Mouse (Mus musculus): Measurements from ENCODE around the gene Gkn3. TPM values are rescaled to one million over a fixed set of nuclear protein-coding genes. Genes with fewer than 3 reads are reported as not detected.
A peak's percentile ranks its signal among the peaks of the same experiment; 100 is the strongest.

The Gkn3 gene
- polyA plus RNA-seq (2015; fragmentation: Nextera tagmentation; extraction: Ambion mirVana): 0.68 and 0.93 TPM in 2 replicates

DNA sequence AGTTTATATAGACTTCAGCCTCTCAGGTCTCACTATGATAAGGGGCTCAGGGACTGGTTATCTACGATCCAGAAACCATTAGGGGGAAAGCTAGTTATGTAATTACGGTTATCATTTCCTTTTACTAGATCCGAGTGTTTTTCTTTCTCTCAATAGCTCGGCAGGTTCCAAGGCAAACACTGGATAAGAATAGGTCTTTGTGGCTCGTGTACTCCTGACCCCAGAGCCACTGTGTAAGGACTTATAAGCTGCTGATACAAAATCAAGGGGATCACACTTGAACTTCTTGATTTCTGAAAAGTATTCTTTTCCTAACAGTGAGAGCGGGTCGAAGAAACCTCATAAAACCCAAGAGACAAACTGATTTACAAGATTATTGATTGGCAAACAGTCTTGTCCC is at the start of gene Gkn3:
Gene Gkn3, minus strand, starts transcription at position 59 of the 400 bp plus-strand sequence.
- no peak within 1 kb of the TSS for H3K4me3 ChIP-seq (replicated peaks)
- H3K4me2 ChIP-seq (replicated peaks): 0 out of 2 replicates have a peak within 1 kb of the TSS, but pooled peaks have one; percentile 1
- H3K4me1 ChIP-seq (replicated peaks): peaks cover 5% of the 10 kb centered on the region; the same call in 1 of the 2 replicates
- H3K9me3 ChIP-seq: no peaks in the 10 kb centered on the region
- no peak within 1 kb of the TSS for H3K27ac ChIP-seq
- WGBS: 54% methylated on average over 7 of the region's 7 CpGs
- H3K36me3 ChIP-seq: no peaks in the 10 kb centered on the region
- H3K9ac ChIP-seq: no peak within 1 kb of the TSS
- H3K27me3 ChIP-seq (replicated peaks): peaks cover 1% of the 10 kb centered on the region; the same call in 1 of the 2 replicates
- ATAC-seq: peak; percentile 49

- 75% methylated on average over 8 of the region's 8 CpGs for WGBS
- H3K4me2 ChIP-seq (replicated peaks): no peak overlapping the region
- H3K4me3 ChIP-seq (replicated peaks): no peak overlapping the region
- H3K36me3 ChIP-seq: no peaks in the 10 kb centered on the region
- no peaks in the 10 kb centered on the region for H3K4me1 ChIP-seq (replicated peaks)
- no peaks in the 10 kb centered on the region for H3K27me3 ChIP-seq (replicated peaks)
- H3K9ac ChIP-seq: no peak overlapping the region
- no peak for ATAC-seq
- no peak overlapping the region for H3K27ac ChIP-seq
- H3K9me3 ChIP-seq: no peaks in the 10 kb centered on the region
Measured at GRCm38 (mm10) chr6:87436745-87437144, 48.0 kb upstream of the Gkn3 start.

- Histone ChIP-seq H3K9ac (no peak overlapping the region), H3K27ac (no peak overlapping the region), H3K4me2 (replicated peaks) (no peak overlapping the region), H3K9me3 (no peaks in the 10 kb centered on the region), H3K4me1 (replicated peaks) (no peaks in the 10 kb centered on the region), H3K36me3 (no peaks in the 10 kb centered on the region), H3K4me3 (replicated peaks) (no peak overlapping the region), H3K27me3 (replicated peaks) (no peaks in the 10 kb centered on the region)
- ATAC-seq: no peak
- 97% methylated on average over 3 of the region's 3 CpGs for WGBS
Measured at GRCm38 (mm10) chr6:87435791-87436190, 47.1 kb upstream of the Gkn3 start.

DNA sequence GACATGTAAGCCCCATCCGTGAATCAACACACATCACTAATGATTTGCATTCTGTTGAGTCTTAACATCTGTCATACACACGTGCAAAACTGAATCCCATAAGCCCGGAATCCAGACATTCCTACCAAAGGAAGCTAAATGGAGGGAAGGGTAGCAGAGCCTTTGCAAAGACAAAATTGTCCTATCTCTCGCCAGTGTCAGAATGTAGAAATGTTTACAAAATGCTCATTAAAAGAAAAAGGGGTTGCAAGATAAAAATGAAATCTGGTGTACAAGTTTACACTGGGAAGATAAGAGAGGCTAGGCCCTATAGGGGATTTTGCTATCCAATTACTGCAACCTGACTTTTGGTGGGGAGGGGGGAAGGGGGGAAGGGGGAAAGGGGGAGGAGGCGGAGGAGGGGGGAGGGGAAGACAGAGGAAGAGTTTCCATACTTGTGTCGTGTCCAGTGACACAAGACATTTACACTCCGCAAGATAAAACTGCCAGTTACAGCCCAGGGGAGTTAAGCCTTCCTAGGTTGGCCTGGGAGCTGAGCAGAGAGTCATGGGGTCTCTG is 39.8 kb upstream of the Gkn3 start, which contains the start of gene Bmp10:
Gene Bmp10, plus strand, starts transcription at position 508 of the 558 bp plus-strand sequence.
- no peaks in the 10 kb centered on the region for H3K36me3 ChIP-seq

GRCm38 (mm10) chr6:87427616-87428015 is 38.9 kb upstream of the Gkn3 start:
- ATAC-seq: no peak
- WGBS: 82% methylated on average over 8 of the region's 8 CpGs
- H3K9ac ChIP-seq: no peak overlapping the region

More for the DNA sequence above, 39.8 kb upstream of the Gkn3 start, which contains the start of gene Bmp10:
- no peak within 1 kb of the TSS for H3K4me3 ChIP-seq (replicated peaks)
- 45% methylated on average over 7 of the region's 7 CpGs for WGBS
- no peaks in the 10 kb centered on the region for H3K9me3 ChIP-seq
- H3K27me3 ChIP-seq (replicated peaks): no peaks in the 10 kb centered on the region
- H3K9ac ChIP-seq: no peak within 1 kb of the TSS
- H3K27ac ChIP-seq: no peak within 1 kb of the TSS
- no peaks in the 10 kb centered on the region for H3K4me1 ChIP-seq (replicated peaks)
- ATAC-seq: no peak
- no peak within 1 kb of the TSS for H3K4me2 ChIP-seq (replicated peaks)

DNA sequence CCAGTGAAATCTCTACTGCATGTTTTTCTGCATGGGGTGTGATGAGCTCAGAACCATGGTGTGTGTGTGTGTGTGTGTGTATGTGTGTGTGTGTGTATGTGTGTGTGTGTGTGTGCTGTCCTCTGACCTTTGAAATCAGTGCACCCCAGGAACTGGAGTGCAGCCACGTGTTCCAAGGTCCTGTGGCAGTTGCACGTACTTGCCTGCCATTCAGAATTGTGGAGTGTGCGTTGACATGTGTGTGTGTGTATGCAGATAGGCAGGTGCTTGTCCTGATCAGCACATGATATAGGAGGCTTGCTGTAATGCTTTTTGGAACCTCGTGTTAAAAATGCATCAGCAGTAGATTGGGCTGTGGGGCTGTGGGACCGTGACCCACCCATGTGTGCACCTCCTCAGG is 38.2 kb upstream of the Gkn3 start:
- Histone ChIP-seq H3K27ac (no peak overlapping the region), H3K9me3 (no peaks in the 10 kb centered on the region), H3K36me3 (no peaks in the 10 kb centered on the region), H3K4me3 (replicated peaks) (no peak overlapping the region), H3K4me2 (replicated peaks) (no peak overlapping the region), H3K9ac (no peak overlapping the region), H3K27me3 (replicated peaks) (no peaks in the 10 kb centered on the region), H3K4me1 (replicated peaks) (no peaks in the 10 kb centered on the region)
- WGBS: 86% methylated on average over 5 of the region's 5 CpGs
- ATAC-seq: no peak

More at GRCm38 (mm10) chr6:87427616-87428015, 38.9 kb upstream of the Gkn3 start:
- no peaks in the 10 kb centered on the region for H3K9me3 ChIP-seq
- H3K27ac ChIP-seq: no peak overlapping the region
- H3K4me2 ChIP-seq (replicated peaks): no peak overlapping the region
- no peaks in the 10 kb centered on the region for H3K36me3 ChIP-seq
- no peaks in the 10 kb centered on the region for H3K27me3 ChIP-seq (replicated peaks)
- no peaks in the 10 kb centered on the region for H3K4me1 ChIP-seq (replicated peaks)
- no peak overlapping the region for H3K4me3 ChIP-seq (replicated peaks)

- Histone ChIP-seq H3K9ac (no peak overlapping the region), H3K9me3 (no peaks in the 10 kb centered on the region), H3K27ac (no peak overlapping the region), H3K4me3 (replicated peaks) (no peak overlapping the region), H3K36me3 (no peaks in the 10 kb centered on the region), H3K27me3 (replicated peaks) (no peaks in the 10 kb centered on the region), H3K4me1 (replicated peaks) (no peaks in the 10 kb centered on the region), H3K4me2 (replicated peaks) (no peak overlapping the region)
- WGBS: 49% methylated on average over 19 of the region's 19 CpGs
- ATAC-seq: no peak
Measured at GRCm38 (mm10) chr6:87424037-87424816, 35.5 kb upstream of the Gkn3 start.

GRCm38 (mm10) chr6:87422304-87422703 is 33.6 kb upstream of the Gkn3 start:
- WGBS: 66% methylated on average over 7 of the region's 7 CpGs
- H3K27me3 ChIP-seq (replicated peaks): no peaks in the 10 kb centered on the region

GRCm38 (mm10) chr6:87412011-87412410 is 23.3 kb upstream of the Gkn3 start:
- Histone ChIP-seq H3K36me3 (no peaks in the 10 kb centered on the region), H3K9me3 (no peaks in the 10 kb centered on the region), H3K9ac (no peak overlapping the region), H3K4me1 (replicated peaks) (no peaks in the 10 kb centered on the region), H3K27ac (no peak overlapping the region), H3K4me2 (replicated peaks) (no peak overlapping the region), H3K27me3 (replicated peaks) (no peaks in the 10 kb centered on the region), H3K4me3 (replicated peaks) (no peak overlapping the region)
- no peak for ATAC-seq
- WGBS: 35% methylated on average over 3 of the region's 3 CpGs

More at GRCm38 (mm10) chr6:87422304-87422703, 33.6 kb upstream of the Gkn3 start:
- no peak for ATAC-seq
- Histone ChIP-seq H3K4me2 (replicated peaks) (no peak overlapping the region), H3K9ac (no peak overlapping the region), H3K4me3 (replicated peaks) (no peak overlapping the region), H3K36me3 (no peaks in the 10 kb centered on the region), H3K9me3 (no peaks in the 10 kb centered on the region), H3K4me1 (replicated peaks) (no peaks in the 10 kb centered on the region), H3K27ac (no peak overlapping the region)

GRCm38 (mm10) chr6:87401456-87401855 is 12.7 kb upstream of the Gkn3 start:
- no peak for ATAC-seq
- Histone ChIP-seq H3K27ac (no peak overlapping the region), H3K4me1 (replicated peaks) (no peaks in the 10 kb centered on the region; the same call in 1 of the 2 replicates), H3K27me3 (replicated peaks) (no peaks in the 10 kb centered on the region), H3K36me3 (no peaks in the 10 kb centered on the region), H3K9me3 (no peaks in the 10 kb centered on the region), H3K4me2 (replicated peaks) (no peak overlapping the region), H3K4me3 (replicated peaks) (no peak overlapping the region), H3K9ac (no peak overlapping the region)
- 39% methylated on average over 6 of the region's 6 CpGs for WGBS

DNA sequence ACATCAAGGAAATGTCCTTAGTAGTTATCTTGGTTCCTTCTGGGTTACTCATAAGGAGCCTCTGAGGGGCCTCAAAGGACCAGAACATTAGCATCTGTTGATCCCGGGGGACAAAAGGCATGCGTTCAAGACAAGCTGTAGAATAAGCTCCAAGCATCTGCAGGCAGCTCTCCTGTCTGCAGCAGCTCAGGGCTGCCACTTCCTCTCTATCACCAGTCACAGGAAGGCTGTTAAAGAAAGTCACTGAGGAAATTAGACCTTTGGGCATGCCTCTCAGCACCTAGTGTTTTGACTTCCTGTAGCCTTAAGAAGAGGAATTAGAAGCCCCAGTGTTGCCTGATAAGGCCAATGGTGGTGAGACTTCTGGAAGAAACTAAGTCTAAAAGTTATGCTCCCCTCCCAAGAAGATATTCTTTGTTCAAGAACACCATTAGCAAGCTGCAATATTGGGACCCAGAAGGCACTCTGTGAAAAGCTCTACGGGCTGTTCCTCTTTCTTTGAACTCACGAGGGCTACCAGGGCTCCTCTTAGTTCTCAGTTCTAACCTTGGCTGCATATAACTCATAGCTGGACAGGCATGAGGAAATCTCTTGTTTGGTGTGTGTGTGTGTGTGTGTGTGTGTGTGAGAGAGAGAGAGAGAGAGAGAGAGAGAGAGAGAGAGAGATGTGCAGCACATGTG is 11.3 kb upstream of the Gkn3 start:
- no peak overlapping the region for H3K4me2 ChIP-seq (replicated peaks)
- no peak overlapping the region for H3K4me3 ChIP-seq (replicated peaks)
- H3K4me1 ChIP-seq (replicated peaks): no peaks in the 10 kb centered on the region; the same call in 1 of the 2 replicates
- no peak for ATAC-seq
- H3K9ac ChIP-seq: no peak overlapping the region
- no peaks in the 10 kb centered on the region for H3K36me3 ChIP-seq
- WGBS: 56% methylated on average over 4 of the region's 4 CpGs
- no peaks in the 10 kb centered on the region for H3K27me3 ChIP-seq (replicated peaks)
- H3K9me3 ChIP-seq: no peaks in the 10 kb centered on the region
- H3K27ac ChIP-seq: no peak overlapping the region

DNA sequence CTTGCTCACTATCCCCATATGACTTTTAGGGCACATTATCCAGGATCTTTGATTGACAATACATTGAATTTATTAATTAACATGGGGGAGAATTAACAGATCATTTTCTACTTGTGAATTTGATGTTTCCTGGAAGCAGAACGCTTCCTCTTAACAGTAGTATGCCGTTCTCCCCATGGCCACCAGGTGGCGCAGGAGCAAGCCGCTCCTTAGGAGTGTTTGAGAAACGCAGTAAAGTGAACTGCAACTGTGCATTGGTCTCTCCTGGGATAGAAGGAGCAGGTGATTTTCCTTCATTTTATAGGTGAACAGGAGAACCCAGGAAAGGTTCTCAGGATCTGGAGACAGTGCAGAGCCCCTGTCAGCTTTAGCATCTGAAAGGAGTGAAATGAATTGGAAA is 10.4 kb upstream of the Gkn3 start:
- Histone ChIP-seq H3K9ac (no peak overlapping the region), H3K4me3 (replicated peaks) (no peak overlapping the region), H3K27me3 (replicated peaks) (no peaks in the 10 kb centered on the region), H3K36me3 (no peaks in the 10 kb centered on the region), H3K27ac (no peak overlapping the region), H3K4me2 (replicated peaks) (no peak overlapping the region), H3K9me3 (no peaks in the 10 kb centered on the region), H3K4me1 (replicated peaks) (no peaks in the 10 kb centered on the region; the same call in 1 of the 2 replicates)
- WGBS: 2% methylated on average over 5 of the region's 5 CpGs
- no peak for ATAC-seq

Measured in intestine, embryonic 15.5 days (tissue).